Mouse (Mus musculus): ENCODE measurements around the gene Gna13.

Gna13 gene

DNA sequence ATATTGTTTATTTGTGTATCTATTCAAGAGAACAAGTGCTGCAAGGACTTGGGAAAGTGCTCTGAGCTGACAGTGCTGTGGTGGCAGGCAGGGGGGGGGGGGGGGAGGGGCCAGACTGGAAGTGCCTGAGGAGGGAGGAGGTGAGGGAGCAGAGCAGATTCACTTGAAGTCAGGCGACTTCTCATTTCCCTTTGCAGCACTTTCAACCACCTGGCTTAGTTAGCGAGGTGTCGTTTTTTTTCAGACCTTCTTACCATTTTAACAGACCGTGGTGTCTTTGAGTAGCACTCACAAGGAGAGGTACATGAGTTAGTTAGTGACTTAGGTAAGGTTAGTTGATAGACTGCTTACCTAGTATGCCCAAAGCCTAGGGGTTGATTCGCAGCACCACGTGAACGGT is 12.8 kb downstream of the Gna13 start:
- peak; percentile 23 for DNase-seq (ENCODE audit: low spot score in 2 of 2)

DNA sequence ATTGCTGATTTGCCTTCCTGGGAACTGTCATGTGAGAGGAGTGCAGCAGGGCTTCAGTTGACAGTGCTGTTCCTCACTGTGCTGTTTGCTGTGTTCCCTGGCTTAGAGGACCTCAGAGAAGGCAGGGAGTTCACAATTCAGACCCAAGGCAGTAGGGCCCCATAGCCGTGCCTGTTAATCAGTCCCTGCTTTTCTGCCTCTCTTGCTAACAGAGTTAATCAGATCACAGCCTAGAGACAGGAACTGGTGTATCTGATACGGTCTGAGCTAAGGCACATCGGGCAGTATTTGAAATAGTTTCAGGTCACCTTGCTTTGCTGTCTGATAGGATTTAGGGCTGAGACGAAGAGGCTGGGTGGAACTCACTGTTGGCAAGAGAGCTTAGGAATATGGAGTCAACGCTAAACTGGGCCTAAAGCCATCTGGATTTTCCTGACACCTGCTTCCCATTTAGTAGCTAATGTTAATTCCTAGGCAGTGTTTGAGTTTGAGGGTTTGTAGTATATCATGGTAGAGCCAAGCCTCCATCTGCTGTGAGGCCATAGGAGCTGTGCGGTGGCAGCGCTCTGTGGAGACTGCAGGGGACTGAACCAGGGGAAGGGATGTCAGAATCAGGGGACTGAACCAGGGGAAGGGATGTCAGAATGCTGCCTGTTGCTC is 14.0 kb downstream of the Gna13 start:
- DNase-seq (ENCODE audit: low spot score in 2 of 2), result no peak

DNA sequence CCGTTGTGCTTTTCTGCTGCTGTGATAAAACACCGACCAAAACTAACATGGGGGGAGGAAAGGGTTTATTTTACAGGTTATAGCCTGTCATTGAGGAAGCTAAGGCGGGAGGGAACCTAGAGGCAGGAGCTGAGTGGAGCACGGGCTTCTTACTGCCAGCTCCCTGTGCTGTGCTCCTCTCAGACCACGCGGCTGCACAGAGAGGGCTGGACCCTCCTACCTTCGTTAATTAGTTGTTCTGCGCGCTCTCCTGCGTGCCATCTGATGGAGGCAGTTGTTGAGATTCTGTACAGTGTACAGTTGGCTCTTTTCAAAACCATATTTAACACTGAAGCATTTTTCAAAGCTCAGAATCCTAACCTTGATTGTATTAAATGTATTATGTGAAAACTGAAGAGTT is 14.8 kb downstream of the Gna13 start:
- DNase-seq (ENCODE audit: low spot score in 2 of 2), result no peak

DNA sequence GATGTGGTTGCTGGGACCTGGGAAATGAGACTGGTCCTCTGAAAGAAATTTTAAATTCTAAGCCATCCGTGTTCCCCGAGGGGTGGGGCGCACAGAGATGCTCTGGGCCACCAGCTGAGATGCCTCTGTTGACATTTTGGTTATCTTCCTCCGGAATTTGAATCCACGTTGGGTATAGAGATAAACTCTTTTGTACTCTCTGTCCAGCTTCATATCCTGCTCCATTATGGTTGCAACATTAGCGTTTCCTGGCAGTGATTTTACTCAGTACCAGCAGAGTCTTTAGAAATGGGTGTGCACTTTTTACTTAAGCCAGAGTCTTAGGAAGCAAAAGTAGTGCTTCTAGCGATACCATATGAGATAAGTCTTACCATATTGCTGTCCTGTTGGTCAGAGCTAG is 15.4 kb downstream of the Gna13 start:
- DNase-seq (ENCODE audit: low spot score in 2 of 2), result no peak

DNA sequence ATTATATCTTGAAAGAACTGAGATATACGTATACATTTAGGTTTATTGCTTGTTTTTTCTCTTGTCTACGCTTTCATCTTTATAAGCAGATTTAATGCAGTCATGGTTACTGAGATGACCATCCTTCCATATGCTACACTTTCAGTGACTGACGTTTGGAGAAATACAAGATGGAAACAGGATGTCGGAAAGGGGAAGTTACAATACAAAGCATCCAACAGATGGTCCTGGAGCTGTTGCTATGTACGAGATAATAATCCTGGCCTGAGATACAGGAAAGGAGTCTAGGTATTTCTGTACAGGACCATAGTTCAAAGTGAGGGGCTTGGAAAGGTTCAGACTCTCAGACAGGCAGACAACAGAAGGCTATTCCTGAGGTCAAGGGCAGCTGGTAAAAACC is 18.0 kb downstream of the Gna13 start:
- DNase-seq (ENCODE audit: low spot score in 2 of 2), result no peak

DNA sequence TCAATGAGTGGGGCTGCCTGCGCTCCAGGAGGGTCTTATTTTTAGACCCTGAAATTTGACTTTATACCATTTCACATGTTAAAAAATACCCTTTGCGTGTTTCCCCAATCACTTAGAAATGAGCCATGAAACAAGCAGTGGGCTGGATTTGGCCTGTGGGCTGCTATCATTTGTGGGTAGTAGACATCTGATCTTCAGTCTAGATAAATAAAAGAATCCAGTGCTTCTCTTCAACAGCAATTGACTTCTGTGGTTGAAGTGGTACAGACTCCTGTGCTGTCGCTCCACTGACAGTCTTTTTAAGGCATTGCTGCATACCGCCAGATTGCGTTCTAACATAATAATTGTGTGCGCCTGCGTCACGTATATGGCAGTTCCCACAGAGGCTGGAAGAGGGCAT is 22.7 kb downstream of the Gna13 start:
- no peak for DNase-seq (ENCODE audit: low spot score in 2 of 2)

DNA sequence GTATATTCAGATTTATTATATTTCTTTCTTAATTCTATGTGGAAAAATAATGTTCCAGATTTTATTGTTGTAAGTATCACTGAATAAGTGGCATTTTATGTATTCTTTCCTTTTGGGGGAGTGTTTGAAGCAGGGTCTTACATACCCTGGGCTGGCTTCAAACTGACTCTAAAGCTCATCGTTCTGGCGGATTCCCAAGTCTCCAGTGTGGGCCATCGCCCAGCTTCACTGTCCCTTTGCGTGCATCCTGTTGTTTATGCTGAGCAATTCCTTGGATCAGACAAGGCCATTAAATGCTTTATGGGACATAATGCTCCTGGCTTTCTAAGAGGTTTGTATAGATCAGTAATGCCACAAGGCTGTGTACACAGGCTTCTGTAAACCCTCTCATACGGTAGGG is 26.4 kb downstream of the Gna13 start:
- DNase-seq (ENCODE audit: low spot score in 2 of 2), result no peak

DNA sequence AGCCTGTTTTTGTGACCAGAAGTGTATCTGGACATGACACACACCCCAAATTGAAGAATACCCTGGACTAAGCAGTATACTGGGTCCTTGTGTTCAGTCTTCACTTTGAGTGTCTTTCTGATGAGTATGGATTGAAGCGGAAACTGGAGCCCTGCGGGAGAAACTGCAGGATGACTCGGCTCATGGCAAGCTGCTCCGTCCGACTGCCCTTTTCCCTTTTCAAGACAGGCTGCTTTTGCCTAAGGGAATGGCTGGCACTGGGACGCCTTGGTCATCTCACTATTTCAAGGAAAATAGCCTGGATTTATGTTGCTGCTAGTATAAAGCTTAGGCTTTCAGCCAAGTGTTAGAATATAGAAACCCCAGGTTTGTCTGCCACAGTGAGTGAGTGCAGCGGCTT is 28.6 kb downstream of the Gna13 start:
- DNase-seq (ENCODE audit: low spot score in 2 of 2), result no peak

DNA sequence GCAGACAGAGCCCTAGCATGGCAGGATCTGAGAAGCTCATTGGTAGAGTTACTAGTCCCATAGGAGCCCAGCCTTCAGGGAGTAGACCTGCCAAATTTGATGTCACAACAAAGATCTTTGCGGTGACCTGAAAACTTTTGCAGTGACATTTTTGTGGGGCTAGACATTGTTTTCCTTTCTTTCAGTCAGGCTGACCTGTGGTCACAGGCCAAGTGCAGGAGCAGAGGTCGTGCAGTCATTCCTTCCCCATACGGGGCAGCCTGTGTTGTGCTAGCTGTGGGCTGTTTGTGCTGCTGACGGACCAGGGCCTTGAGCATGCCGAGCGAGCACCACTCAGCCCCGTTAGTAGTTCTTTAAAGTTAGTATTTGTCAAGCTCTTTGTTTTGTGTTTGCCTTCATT is 29.1 kb downstream of the Gna13 start:
- no peak for DNase-seq (ENCODE audit: low spot score in 2 of 2)

DNA sequence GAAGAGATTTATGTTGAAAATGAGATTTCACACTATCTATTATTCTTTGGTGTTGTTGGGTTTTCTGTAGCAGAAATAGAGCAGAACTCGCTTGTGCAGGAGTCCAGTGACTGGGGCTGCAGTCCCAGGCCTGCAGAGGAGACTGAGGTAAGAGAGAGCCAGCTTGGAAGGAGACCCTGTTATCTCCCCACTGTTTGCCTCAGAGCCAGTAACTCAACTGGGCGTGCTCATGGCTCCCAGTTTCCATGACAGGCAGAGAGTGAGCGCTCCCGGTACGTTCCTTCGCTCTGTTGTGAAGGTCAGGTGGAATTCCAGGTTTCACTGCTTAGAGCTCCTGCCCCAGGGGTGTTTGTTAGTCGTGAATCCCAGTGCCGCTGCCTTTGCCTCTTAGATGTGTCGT is 30.0 kb downstream of the Gna13 start:
- no peak for DNase-seq (ENCODE audit: low spot score in 2 of 2)

DNA sequence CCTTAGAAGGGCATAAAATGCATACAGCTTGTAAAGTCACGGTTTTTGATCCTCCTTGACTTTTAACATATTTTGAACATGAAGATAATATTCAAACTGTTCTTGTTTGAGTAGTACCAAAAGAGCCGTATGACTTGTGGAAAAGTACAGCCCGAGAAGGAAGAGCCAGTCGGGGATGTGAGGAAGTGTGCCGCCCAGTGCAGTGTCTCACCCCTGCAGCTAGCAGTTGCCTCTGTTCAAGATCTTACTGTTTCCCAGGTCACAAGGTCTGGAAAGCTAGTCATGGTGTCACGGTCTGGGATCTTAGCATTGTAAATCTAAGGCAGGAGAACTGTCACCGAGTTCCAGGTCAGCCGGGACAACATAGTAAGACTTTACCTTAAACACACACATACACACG is 32.1 kb downstream of the Gna13 start:
- no peak for DNase-seq (ENCODE audit: low spot score in 2 of 2)

DNA sequence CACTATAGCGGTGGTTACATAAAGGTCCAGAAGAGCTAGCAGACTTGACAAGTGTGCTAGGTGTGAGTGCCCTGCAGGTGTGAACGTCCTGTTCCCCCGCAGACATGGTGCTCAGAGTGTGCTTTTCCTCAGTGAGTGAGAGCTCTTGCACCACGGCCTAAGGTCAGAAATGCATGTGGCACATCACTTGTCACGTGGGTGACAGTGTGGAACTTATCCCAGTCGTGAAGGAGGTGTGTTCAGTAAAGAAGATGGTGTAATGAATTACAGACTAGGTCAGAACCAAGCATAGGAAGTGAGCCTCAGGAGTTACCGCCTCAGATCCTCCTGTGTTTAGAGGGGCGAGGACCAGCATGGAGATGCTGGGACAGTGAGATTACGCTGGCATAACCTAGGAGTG is 32.7 kb downstream of the Gna13 start:
- no peak for DNase-seq (ENCODE audit: low spot score in 2 of 2)

DNA sequence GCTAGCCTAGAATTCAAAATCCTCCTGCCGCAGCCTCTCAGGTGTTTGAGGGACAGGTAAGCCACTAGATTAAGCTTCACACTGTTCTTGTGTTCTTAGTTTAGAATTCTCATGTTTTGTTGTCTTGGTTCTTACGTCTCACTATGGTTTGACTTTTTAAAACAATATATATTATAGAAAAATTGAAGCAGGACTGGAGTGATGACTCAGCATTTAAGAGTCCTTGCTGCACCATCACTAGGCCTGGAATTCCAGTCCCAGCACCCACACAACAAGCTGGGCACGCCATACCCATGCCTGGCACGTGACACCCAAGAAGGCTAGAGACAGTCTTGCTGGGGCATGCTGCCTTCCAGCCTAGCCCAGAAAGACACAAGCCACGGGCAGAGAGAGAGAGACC is 43.8 kb downstream of the Gna13 start:
- no peak for DNase-seq (ENCODE audit: low spot score in 2 of 2)

DNA sequence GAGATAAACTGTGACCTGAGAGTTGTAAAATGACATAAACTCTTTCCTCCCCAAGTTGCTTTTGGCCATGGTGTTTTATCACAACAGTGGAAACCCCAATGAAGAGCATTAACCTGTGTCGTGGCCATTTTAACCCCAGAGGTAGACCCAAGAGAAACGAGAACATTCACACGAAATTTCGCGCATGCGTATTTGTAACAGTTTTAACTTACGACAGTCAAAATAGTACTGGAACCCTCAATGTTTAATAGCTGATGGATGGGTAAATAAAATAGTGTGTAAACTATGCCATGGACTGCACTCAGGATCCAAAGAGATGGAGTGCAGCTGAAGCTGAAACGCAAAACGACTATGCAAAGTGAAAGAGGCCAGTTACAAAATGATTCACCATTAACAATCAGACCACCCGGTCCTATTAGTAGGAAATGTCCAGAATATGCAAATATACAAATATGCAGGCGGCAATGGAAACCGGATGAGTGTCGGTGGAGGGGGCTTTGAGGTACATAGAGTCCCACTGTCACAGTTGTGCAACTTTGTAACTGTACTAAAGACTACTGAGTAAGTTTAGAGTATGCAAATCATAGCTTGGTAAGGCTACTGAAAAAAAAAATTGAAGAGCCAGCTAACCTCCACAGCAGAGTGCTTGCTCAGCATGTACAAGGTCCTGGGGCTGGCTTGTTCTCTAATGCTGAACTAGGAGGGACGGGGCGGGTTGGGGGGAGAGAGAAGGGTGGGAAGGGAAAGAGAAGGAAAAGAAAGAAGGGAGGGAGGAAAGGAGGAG is 47.8 kb downstream of the Gna13 start:
- DNase-seq (ENCODE audit: low spot score in 2 of 2), result no peak

DNA sequence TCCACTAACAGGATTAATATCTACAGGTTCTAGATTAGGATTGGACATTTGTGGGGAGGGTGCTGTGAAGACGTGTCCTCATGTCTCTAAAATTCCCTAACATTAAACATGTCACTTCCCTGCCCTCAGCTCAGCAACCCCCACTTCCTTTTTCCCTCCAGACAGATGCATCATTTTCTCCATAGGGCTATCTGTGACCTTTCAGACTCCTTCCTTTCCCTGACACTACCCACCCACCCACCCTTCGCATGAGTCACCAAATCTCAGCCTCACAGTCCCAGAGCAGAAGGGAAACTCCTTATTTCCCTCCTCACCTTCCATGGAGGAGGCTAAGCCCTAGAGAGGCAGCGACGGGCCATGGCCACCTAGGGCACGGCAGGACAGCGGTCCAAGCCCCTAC is 51.0 kb downstream of the Gna13 start, which contains the start of gene 9930022D16Rik:
Gene 9930022D16Rik (plus strand): TSS at position 301 of the 400 bp plus-strand sequence.
- DNase-seq (ENCODE audit: low spot score in 2 of 2), result no peak

DNA sequence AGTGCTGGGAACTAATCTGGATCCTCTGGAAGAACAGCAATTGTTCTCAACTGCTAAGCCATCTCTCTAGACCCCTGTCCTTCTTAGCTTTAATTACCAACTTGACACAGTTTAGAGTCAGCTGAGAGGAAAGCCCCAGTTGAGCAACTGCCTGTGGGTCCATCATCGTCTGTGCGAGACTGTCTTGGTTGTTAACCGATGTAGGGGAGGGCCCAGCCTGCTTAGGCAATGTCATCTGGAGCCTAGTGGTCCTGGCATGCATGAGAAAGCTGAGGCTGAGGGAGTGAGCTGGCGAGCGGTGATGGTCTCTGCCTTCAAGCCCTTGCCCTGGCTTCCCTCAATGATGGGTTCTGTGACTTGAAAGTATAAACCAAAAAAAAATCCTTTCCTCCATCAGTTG is 52.2 kb downstream of the Gna13 start:
- no peak for DNase-seq (ENCODE audit: low spot score in 2 of 2)

DNA sequence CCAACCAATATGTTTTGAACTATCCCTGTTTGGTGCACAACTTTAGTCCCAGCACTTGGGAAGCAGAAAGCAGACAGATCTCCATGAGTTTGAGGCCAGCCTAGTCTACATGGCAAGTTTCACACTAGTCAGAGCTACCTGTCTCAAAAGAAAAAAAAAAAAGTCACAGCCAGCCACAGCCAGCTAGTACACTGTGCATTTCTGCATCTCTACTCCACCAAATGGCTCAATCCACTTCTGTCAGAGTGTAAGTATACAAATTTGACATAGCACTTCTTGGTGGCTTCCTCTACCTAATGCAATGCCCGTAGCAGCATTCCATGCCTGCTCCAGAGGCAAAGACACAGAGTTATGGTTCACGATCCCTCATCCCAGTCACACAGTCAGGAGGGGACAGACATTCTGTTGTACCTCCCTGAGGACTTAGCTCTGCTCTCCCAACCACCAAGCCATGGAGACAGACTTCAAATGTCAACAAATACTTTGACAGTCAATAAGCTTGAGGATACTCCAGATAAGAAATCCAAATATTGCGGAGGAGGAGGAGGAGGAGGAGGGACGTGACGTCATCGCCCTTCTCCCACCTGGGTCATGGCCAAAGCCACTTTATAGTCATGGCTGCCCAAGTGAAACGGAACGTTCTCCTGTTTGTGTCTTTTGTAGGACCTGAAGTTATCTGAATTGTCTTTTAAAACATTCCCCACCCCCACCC is 54.2 kb downstream of the Gna13 start:
- DNase-seq (ENCODE audit: low spot score in 2 of 2), result no peak

DNA sequence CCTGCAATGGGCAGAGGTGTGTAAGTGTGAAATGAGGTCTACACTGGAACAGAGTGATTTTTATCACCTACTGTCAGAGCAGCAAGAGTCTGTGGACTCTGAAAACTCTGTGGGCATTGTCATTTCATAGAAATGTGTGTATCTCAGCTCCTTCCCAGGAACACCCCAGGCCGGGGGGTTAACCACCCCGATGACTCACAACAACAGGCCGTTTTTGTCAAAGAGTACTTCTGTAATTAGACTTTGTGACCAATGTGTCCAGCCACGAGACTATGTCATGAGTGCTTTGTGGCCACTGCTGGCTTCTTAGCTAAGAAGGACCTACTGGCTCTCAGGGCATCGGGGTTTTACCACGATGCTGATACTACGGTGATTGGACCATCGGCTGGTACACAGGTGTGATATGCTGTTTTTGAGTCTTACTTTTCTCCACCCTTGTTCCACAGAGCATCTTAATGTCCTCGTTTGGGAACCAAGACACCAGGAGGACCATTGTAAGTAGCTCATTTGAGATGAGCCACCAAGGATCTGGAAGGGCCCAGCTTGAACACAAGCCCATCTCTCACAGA is 54.9 kb downstream of the Gna13 start:
- DNase-seq (ENCODE audit: low spot score in 2 of 2), result no peak

DNA sequence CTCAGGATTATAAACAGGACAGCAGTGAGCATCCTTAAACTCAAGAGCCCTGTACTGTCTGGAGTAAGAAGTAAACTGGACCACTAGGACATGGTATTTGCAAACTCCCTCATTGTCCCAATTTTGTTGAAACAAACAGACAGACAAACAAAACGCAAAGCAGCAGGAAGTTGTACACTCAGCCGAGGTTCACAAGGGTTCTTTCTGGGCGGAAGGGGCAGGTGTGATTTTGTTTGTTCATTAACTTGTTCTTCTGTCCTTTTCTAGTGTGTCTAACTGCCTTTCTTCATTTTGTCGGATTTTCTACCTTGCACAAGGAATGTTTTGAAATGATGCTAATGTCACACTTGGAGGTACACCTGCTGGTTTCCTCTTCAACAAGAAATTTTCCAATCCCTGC is 56.8 kb downstream of the Gna13 start:
- no peak for DNase-seq (ENCODE audit: low spot score in 2 of 2)

DNA sequence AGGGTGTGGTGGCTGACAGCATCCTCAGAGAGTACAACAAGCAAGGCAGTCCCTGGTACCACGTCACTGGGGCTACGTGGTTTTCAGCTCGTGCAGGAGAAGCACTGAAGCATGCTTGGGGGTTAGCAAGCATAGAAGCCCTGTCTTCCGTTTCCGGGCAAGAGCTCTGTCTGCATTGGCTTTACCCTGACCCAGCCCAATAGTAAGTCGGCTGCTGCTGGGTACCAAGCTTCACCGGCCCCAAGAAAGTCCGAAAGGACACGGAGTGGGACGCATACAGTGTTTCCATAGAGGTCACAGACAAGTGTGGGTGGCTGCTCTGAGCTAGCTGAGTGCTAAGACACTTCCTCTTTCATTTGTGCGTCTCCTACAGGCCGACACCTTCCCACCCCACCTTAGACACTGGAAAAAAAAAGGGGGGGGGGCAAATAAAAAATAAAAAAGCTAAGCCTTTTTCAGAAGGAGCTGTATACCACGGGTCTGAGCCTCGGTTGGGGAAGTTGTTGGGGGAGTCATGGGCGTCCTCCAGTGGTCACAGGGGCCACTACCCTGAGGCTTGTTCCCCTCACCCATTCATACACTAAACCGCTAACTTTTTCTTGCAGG is 57.4 kb downstream of the Gna13 start:
- peak; percentile 68 to 69 for DNase-seq (ENCODE audit: low spot score in 2 of 2)

DNA sequence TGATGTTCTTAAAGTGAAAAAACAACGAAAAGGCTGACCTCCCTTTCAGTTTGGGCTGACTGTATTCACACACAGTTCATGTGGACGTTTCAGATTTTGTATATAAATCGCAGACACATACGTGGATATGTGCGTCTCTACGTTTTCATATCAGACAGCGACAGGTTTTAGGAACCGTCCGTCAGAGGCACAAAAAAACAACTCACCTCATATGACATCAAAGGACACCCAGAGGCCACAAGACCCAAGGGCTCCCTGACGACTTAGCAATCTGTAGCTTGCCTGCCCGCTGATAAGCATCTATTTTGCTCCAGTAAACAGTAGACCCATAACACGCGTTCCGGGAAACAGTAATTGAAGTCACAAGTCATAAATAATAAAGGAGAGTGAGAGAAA is 57.9 kb downstream of the Gna13 start:
- DNase-seq (ENCODE audit: low spot score in 2 of 2), result no peak

DNA sequence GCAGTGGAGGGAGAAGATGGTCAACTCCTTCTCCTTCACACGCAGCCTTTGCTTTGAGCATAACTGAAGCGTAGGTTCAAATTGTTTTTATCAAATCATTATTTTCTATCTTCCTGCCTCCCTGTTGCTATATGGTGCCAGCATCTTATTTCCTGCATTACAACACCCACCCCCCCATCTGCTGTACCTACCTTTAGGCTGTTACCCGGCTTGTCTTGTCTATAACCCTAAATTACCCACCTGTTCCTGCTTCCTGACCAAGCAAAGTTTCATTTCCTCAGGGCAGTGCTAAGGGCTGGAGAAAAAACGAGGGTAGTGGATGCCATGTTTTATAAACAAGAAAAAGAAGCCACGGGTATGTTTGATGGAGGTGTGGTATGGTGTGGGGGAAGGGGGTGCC is 58.6 kb downstream of the Gna13 start:
- DNase-seq (ENCODE audit: low spot score in 2 of 2), result no peak
